1 mouse cellular context compared by ENCODE assay signal in the genomic region with DNA sequence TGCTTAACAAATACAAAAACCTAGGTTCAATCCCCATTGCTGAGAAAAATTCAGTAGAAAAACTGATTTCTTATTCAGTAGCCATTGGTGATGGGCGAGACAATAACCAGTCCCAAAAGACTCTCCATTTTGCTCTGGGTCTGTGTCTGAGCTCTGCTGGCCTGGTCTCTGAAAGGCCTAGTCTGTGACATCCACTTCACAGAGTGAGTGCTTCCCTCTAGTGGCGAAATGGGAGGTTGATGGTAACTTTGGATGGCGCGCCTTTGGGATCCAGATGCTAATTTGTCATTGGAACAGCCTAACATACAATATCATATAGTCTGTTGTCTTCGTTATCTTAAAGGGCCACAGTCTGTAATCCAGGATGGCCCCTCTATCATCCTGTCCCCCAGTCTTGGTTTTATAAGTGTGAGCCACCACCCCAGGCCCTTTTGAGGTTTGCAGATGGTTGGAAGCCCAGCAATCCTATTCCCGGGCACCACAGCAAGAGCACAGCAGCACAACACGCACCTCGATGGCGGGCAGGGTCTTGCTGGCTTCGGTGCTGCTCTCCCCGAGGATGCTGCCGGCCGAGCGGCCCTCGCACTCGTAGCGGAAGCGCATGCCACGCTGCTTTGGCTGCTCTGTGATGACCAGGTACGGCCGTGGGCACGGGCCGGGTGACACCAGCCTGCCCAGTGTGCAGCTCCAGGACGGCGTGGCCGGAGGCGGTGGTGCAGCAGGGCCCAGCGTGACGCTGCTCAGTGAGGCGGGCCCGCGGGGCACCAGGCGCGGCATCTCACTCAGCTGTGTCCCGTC.
TF ChIP-seq lines count a peak whose summit lies in the region.

No protein-coding gene starts in this region.

TF ChIP-seq in CH12.LX, 34 proteins besides CTCF, POLR2A, EP300 and RAD21:
- TF ChIP-seq SMC3 (IDR thresholded peaks at IDR 0.05; ENCODE audit: low read depth, low read length) (peak; percentile 56), USF1 (IDR thresholded peaks at IDR 0.05; ENCODE audit: low read depth, low read length) (no peak), USF2 (conservative IDR thresholded peaks at IDR 0.05; ENCODE audit: low read depth, low read length) (no peak)
